Mouse (Mus musculus): ENCODE measurements around the gene Ppp1r16b.
A peak's percentile ranks its signal among the peaks of the same experiment; 100 is the strongest.

DNA sequence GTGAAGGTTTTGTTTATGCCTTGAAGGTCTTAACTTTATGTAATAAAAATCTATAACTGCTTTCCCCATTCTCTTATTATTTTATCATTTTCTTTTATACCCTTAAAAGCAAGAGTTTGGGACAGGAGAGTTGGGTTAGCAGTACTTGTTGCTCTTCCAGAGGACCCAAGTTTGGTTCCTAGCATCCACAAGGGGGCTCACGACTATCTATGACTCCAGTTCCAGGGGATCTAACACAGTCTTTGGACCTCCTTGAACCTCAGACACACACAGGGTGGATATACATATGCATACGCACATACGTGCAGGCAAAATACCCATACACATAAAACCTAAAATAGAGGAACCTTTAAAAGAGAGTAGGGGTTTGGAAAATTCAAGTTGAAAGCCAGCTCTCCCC lies 39.5 kb downstream of the Ppp1r16b start:
- peak; percentile 32 for TF ChIP-seq CTCF (IDR thresholded peaks at IDR 0.05)
- no peak for TF ChIP-seq EP300 (IDR thresholded peaks at IDR 0.05)
